Mouse (Mus musculus) midbrain, embryonic 14.5 days (tissue): ENCODE measurements at regions not wholly inside any gene's neighbourhood (a gene's known extent, or its start where the extent isn't known, plus 50 kb on each side); places are given as distances from the start of the nearest gene placed in this dataset.

Source experiments
- ATAC-seq: fragments of 200-750 bp; cut with Nextera tagmentation; 2 replicates; pipeline ENCODE4 v1.8.0; 2017; ENCODE audit warnings: moderate number of reproducible peaks, moderate library complexity; ENCODE audit not compliant: low FRiP score, low TSS enrichment
- DNase-seq: peaks from one replicate; pipeline ENCODE4 v3.0.0-alpha.2; 2015
- H3K27ac ChIP-seq: fragments of 300-500 bp; sonication (generic); replicated peaks from 2 replicates; pipeline ENCODE4 v1.5.1; 2014; ENCODE audit warnings: mild to moderate bottlenecking, low read depth, low read length, moderate library complexity
- H3K27me3 ChIP-seq: fragments of 300-500 bp; sonication (generic); 2 replicates; pipeline ENCODE4 v1.6.1; 2014; ENCODE audit warnings: low read length, control low read depth, mixed read lengths; ENCODE audit not compliant: control insufficient read depth, insufficient read depth
- H3K36me3 ChIP-seq: fragments of 300-500 bp; sonication (generic); 2 replicates; pipeline ENCODE4 v1.6.1; 2014; ENCODE audit warnings: low read length, control low read depth; ENCODE audit not compliant: control insufficient read depth, insufficient read depth
- H3K4me1 ChIP-seq: fragments of 300-500 bp; sonication (generic); 2 replicates; pipeline ENCODE4 v1.6.1; 2014; ENCODE audit warnings: mild to moderate bottlenecking, antibody characterized with exemption, low read length, control low read depth; ENCODE audit not compliant: control insufficient read depth, insufficient read depth
- H3K4me2 ChIP-seq: fragments of 300-500 bp; sonication (generic); 2 replicates; pipeline ENCODE4 v1.6.1; 2014; ENCODE audit warnings: mild to moderate bottlenecking, low read length, moderate library complexity
- H3K4me3 ChIP-seq: fragments of 300-500 bp; sonication (generic); replicated peaks from 2 replicates; pipeline ENCODE4 v1.5.1; 2014; ENCODE audit warnings: low read depth, low read length
- H3K9ac ChIP-seq: fragments of 300-500 bp; sonication (generic); replicated peaks from 2 replicates; pipeline ENCODE4 v1.6.1; 2014; ENCODE audit warnings: mild to moderate bottlenecking, low read length, moderate library complexity
- H3K9me3 ChIP-seq: fragments of 300-500 bp; sonication (generic); 2 replicates; pipeline ENCODE4 v1.6.1; 2016; ENCODE audit warnings: low read length, control low read depth, mixed read lengths; ENCODE audit not compliant: control insufficient read depth
- WGBS: fragments of 180-500 bp; shearing (Covaris S2); extraction: QIAGEN DNeasy Blood & Tissue Kit; methylation state at CpG from one replicate; pipeline ENCODE4 v1.1.7; 2014; 5-methylcytosine and 5-hydroxymethylcytosine counted together

- no peak overlapping the region for H3K4me3 ChIP-seq
- no peaks in the 10 kb centered on the region for H3K4me1 ChIP-seq
- H3K27me3 ChIP-seq, result no peaks in the 10 kb centered on the region
- H3K4me2 ChIP-seq, result no peak overlapping the region
- H3K36me3 ChIP-seq, result no peaks in the 10 kb centered on the region
- ATAC-seq (no peak), DNase-seq (no peak)
- H3K27ac ChIP-seq, result no peak overlapping the region
- H3K9ac ChIP-seq, result no peak overlapping the region
- no peaks in the 10 kb centered on the region for H3K9me3 ChIP-seq
- WGBS, result 89% methylated on average over 8 of the region's 8 CpGs
Measured at GRCm38 (mm10) chr1:45679964-45680709, 114.8 kb upstream of the Wdr75 start.

- Histone ChIP-seq H3K9me3 (no peaks in the 10 kb centered on the region), H3K4me2 (no peak overlapping the region), H3K27me3 (no peaks in the 10 kb centered on the region), H3K4me3 (no peak overlapping the region), H3K4me1 (no peaks in the 10 kb centered on the region), H3K9ac (no peak overlapping the region), H3K36me3 (no peaks in the 10 kb centered on the region), H3K27ac (no peak overlapping the region)
- ATAC-seq (no peak), DNase-seq (no peak)
- WGBS, result 60% methylated on average over 1 of the region's 1 CpGs
Measured at GRCm38 (mm10) chr1:45700893-45701292, 94.1 kb upstream of the Wdr75 start.

GRCm38 (mm10) chr1:45701516-45701915 lies 93.5 kb upstream of the Wdr75 start:
- DNase-seq (no peak), ATAC-seq (no peak)
- Histone ChIP-seq H3K9ac (no peak overlapping the region), H3K27me3 (no peaks in the 10 kb centered on the region), H3K27ac (no peak overlapping the region), H3K4me3 (no peak overlapping the region), H3K4me1 (no peaks in the 10 kb centered on the region), H3K9me3 (no peaks in the 10 kb centered on the region), H3K36me3 (no peaks in the 10 kb centered on the region), H3K4me2 (no peak overlapping the region)
- WGBS, result 97% methylated on average over 1 of the region's 1 CpGs

- H3K4me3 ChIP-seq, result no peak overlapping the region
- H3K27me3 ChIP-seq, result no peaks in the 10 kb centered on the region
- H3K9me3 ChIP-seq, result no peaks in the 10 kb centered on the region
- ATAC-seq (no peak), DNase-seq (no peak)
- H3K9ac ChIP-seq, result no peak overlapping the region
- H3K4me2 ChIP-seq, result no peak overlapping the region
- no peaks in the 10 kb centered on the region for H3K36me3 ChIP-seq
- H3K4me1 ChIP-seq, result no peaks in the 10 kb centered on the region
- WGBS, result 94% methylated on average over 2 of the region's 2 CpGs
- no peak overlapping the region for H3K27ac ChIP-seq
Measured at GRCm38 (mm10) chr1:45723369-45723768, 71.6 kb upstream of the Wdr75 start.

- no peak overlapping the region for H3K27ac ChIP-seq
- H3K36me3 ChIP-seq, result no peaks in the 10 kb centered on the region
- H3K9me3 ChIP-seq, result peaks cover 8% of the 10 kb centered on the region; the same call in 1 of the 2 replicates
- H3K27me3 ChIP-seq, result no peaks in the 10 kb centered on the region
- no peak overlapping the region for H3K4me2 ChIP-seq
- ATAC-seq (no peak), DNase-seq (no peak)
- H3K9ac ChIP-seq, result no peak overlapping the region
- WGBS, result 91% methylated on average over 3 of the region's 3 CpGs
- H3K4me1 ChIP-seq, result no peaks in the 10 kb centered on the region
- no peak overlapping the region for H3K4me3 ChIP-seq
Measured at GRCm38 (mm10) chr1:45732958-45733357, 62.0 kb upstream of the Wdr75 start.

GRCm38 (mm10) chr1:45745136-45745535 lies 49.8 kb upstream of the Wdr75 start:
- Histone ChIP-seq H3K27me3 (no peaks in the 10 kb centered on the region), H3K36me3 (no peaks in the 10 kb centered on the region), H3K4me1 (no peaks in the 10 kb centered on the region), H3K9ac (no peak overlapping the region), H3K9me3 (peaks cover 3% of the 10 kb centered on the region), H3K4me3 (no peak overlapping the region), H3K4me2 (no peak overlapping the region), H3K27ac (no peak overlapping the region)
- DNase-seq (no peak), ATAC-seq (no peak)
- 87% methylated on average over 1 of the region's 1 CpGs for WGBS
